Comparison of ENCODE assay signal across 10 mouse cellular contexts in the genomic region with DNA sequence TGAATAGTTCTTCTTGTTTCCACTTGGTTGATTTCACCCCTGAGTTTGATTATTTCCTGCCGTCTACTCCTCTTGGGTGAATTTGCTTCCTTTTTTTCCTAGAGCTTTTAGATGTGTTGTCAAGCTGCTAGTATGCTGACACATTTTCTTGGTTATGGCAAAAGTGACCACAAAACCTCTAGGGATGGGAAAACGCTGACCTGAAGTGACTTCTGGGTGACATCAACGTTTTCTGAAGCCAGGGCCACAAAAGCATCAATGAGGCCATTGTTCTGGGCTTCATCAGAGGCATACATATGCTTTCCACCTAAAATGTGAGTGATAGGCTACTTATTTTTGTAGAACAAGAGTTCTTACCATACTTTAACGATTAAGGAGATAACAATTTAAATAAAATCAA. TPM values are rescaled to one million over a fixed set of nuclear protein-coding genes. Genes with fewer than 3 reads are reported as not detected.
"Had no signal": no experiment of that assay in that cellular context is flagged by ENCODE, and none has a peak within 500 bp of the region (broad histone marks: within the 10 kb centered on the region; RNA-seq: fewer than 3 reads in every experiment).

No protein-coding gene starts in this region.

RNA-seq across cellular contexts. Expression of gene Clca3b, which starts 22.9 kb away (rescaled TPM):
- total RNA-seq: megakaryocyte, adult 5-6 weeks; megakaryocyte-erythroid progenitor cell, adult 5-6 weeks had no signal
- polyA plus RNA-seq: lung, embryonic 14.5 days; midbrain, embryonic 10.5 days; midbrain, embryonic 12.5 days; midbrain, embryonic 14.5 days; midbrain, embryonic 16.5 days; neural tube, embryonic 12.5 days; neural tube, embryonic 14.5 days; spleen, adult 2 months had no signal

RNA-seq across cellular contexts. Expression of gene Clca3a2, which starts 52.7 kb away (rescaled TPM):
- total RNA-seq: megakaryocyte, adult 5-6 weeks; megakaryocyte-erythroid progenitor cell, adult 5-6 weeks had no signal
- polyA plus RNA-seq: lung, embryonic 14.5 days; midbrain, embryonic 10.5 days; midbrain, embryonic 12.5 days; midbrain, embryonic 14.5 days; midbrain, embryonic 16.5 days; neural tube, embryonic 12.5 days; neural tube, embryonic 14.5 days had no signal
